Mouse (Mus musculus) ES-Bruce4 (cell line): ENCODE results near the gene Cutc. TPM values are rescaled to one million over a fixed set of nuclear protein-coding genes. Genes with fewer than 3 reads are reported as not detected.

Experiments used
- H3K27ac ChIP-seq: 2 replicates; pipeline ENCODE4 v1.5.1; 2012; ENCODE audit warnings: low read length, inconsistent platforms; ENCODE audit not compliant: insufficient read depth
- H3K27me3 ChIP-seq: 2 replicates; pipeline ENCODE4 v1.6.1; 2012; ENCODE audit warnings: mild to moderate bottlenecking, low read length, inconsistent platforms; ENCODE audit not compliant: control insufficient read depth, poor library complexity, insufficient read depth, severe bottlenecking
- H3K36me3 ChIP-seq: 2 replicates; pipeline ENCODE4 v1.6.1; 2012; ENCODE audit warnings: inconsistent platforms, mild to moderate bottlenecking, low read length, moderate library complexity; ENCODE audit not compliant: control insufficient read depth, poor library complexity, insufficient read depth, severe bottlenecking
- H3K4me1 ChIP-seq: one replicate; pipeline ENCODE4 v1.8.1; 2011; ENCODE audit warnings: low read length; ENCODE audit not compliant: control insufficient read depth, insufficient read depth
- H3K4me3 ChIP-seq: 2 replicates; pipeline ENCODE4 v1.5.1; 2011; ENCODE audit warnings: low read depth, mild to moderate bottlenecking, low read length
- H3K9ac ChIP-seq: 2 replicates; pipeline ENCODE4 v1.6.1; 2012; ENCODE audit warnings: low read depth, mild to moderate bottlenecking, inconsistent platforms; ENCODE audit not compliant: poor library complexity, severe bottlenecking
- H3K9me3 ChIP-seq: replicated peaks from 2 replicates; pipeline ENCODE4 v1.6.1; 2012; ENCODE audit warnings: mild to moderate bottlenecking, low read length, inconsistent platforms; ENCODE audit not compliant: control insufficient read depth, poor library complexity, insufficient read depth, severe bottlenecking
- CTCF ChIP-seq: IDR thresholded peaks from one replicate; pipeline ENCODE4 v1.8.1; 2011; ENCODE audit warnings: low read depth, low read length
- EP300 ChIP-seq: IDR thresholded peaks from 2 replicates; pipeline ENCODE4 v1.6.1; 2011; ENCODE audit warnings: low read depth, low read length; ENCODE audit not compliant: insufficient read depth
- POLR2A ChIP-seq: IDR thresholded peaks from one replicate; pipeline ENCODE4 v1.8.1; 2011; ENCODE audit warnings: low read length; ENCODE audit not compliant: insufficient read depth
- polyA plus RNA-seq: library from polyadenylated mRNA; stranded (reverse); fragments of >200 nt; gene quantifications from 2 replicates; pipeline ENCODE4 v1.2.4, GENCODE M21; 2011; ENCODE audit warnings: low read depth; ENCODE audit not compliant: missing spikeins, insufficient read depth, insufficient read length

Gene Cutc
- polyA plus RNA-seq, 1 experiment = 8.0 TPM

DNA sequence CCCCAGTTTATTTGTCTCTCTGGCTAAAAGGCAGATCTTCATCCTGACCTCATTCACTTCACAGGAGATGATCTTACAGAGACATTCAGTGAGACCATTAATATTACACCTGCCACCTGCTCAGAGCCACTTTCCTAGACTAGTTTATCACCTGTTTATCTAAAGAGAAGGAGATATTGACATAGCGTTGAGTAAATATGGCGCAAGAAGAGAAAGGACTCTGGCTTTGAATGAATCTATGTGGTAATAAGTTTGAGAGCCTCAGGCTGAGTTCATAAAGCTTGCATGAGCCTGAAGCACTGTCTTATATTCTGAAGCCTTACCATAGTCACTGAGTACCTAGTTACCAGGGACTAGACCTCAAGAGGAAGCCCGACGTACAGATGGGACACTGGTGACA is 58.6 kb downstream of the Cutc start:
- no peak overlapping the region for H3K4me3 ChIP-seq
- TF ChIP-seq CTCF (no peak), EP300 (no peak), POLR2A (no peak)
- H3K9me3 ChIP-seq = no peaks in the 10 kb centered on the region
- H3K27me3 ChIP-seq = no peaks in the 10 kb centered on the region; the same call in 1 of the 2 replicates
- H3K9ac ChIP-seq = no peak overlapping the region
- no peaks in the 10 kb centered on the region for H3K36me3 ChIP-seq
- peaks cover 6% of the 10 kb centered on the region for H3K4me1 ChIP-seq
- no peak overlapping the region for H3K27ac ChIP-seq

- no peak overlapping the region for H3K27ac ChIP-seq
- no peaks in the 10 kb centered on the region for H3K9me3 ChIP-seq
- no peak overlapping the region for H3K9ac ChIP-seq
- H3K27me3 ChIP-seq = no peaks in the 10 kb centered on the region
- TF ChIP-seq POLR2A (no peak), EP300 (no peak), CTCF (no peak)
- no peak overlapping the region for H3K4me3 ChIP-seq
- H3K36me3 ChIP-seq = no peaks in the 10 kb centered on the region
- peaks cover 5% of the 10 kb centered on the region for H3K4me1 ChIP-seq
Observed at GRCm38 (mm10) chr19:43813315-43813714, 60.5 kb downstream of the Cutc start.

DNA sequence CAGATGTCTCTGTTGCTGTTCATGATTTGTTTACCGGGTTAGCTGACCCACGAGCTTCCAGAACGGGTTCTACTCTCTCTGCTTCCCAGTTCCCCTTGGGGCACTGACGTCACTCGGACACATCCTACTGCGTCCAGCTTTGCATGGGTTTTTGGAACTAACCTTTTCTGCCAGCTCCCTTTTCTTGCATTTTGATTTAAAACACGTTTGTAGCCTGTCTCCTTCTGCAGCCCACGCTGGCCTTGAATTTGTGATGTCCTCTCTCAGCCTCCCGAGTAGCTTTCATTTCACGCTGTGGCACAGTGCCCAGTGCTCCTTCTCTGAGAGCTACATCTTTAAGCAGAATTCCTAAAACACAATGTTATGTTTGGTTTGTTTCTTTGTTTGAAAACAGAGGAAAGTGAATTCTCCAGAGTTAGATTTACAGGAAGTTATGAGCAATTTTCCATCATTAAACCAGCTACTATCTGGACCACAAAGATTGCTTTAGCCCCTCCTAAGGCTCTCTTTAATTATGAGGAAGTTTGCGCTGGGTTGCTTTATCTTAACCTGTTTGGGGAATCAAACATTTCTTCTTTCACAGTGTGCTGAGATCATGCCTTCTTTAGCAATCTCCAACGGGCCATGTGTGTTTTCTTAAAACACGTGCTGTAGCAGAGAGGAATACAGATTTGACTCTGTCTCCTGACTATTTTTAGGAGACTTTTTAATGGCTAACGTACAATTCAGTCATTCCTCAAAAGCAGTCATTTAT is 63.0 kb downstream of the Cutc start:
- Histone ChIP-seq H3K27me3 (no peaks in the 10 kb centered on the region), H3K4me1 (no peaks in the 10 kb centered on the region), H3K9me3 (no peaks in the 10 kb centered on the region), H3K9ac (no peak overlapping the region), H3K4me3 (no peak overlapping the region), H3K36me3 (no peaks in the 10 kb centered on the region), H3K27ac (no peak overlapping the region)
- TF ChIP-seq EP300 = no peak
- no peak for TF ChIP-seq CTCF
- TF ChIP-seq POLR2A = no peak

Other genes with a start within 250 kb of the Cutc start
- gene Got1, start 228.4 kb upstream of the Cutc start, polyA plus RNA-seq = 148 and 152 TPM in 2 replicates
- not detected in 2 replicates for gene Nkx2-3, start 140.7 kb upstream of the Cutc start, polyA plus RNA-seq
- gene Slc25a28, start 78.1 kb upstream of the Cutc start, polyA plus RNA-seq = 31.2 and 38.0 TPM in 2 replicates
- gene Entpd7, start 63.3 kb upstream of the Cutc start, polyA plus RNA-seq = 6.5 and 8.8 TPM in 2 replicates
- gene Cox15, start within 50 bp of the Cutc start, polyA plus RNA-seq = 29.9 and 31.0 TPM in 2 replicates
- not detected in 2 replicates for gene Abcc2, start 29.2 kb downstream of the Cutc start, polyA plus RNA-seq
- gene Dnmbp, start 187.2 kb downstream of the Cutc start, polyA plus RNA-seq = 18.3 and 18.6 TPM in 2 replicates
- 0.78 and 1.2 TPM in 2 replicates for gene Cpn1, start 233.6 kb downstream of the Cutc start, polyA plus RNA-seq